Mouse (Mus musculus): ENCODE results near the gene Trim2.

Gene Trim2

GRCm38 (mm10) chr3:84319504-84319903, 12.8 kb upstream of the Trim2 start:
- DNase-seq (ENCODE audit: low spot score): no peak

GRCm38 (mm10) chr3:84318865-84319264, 12.2 kb upstream of the Trim2 start:
- DNase-seq (ENCODE audit: low spot score): no peak

GRCm38 (mm10) chr3:84314651-84315191, 8.0 kb upstream of the Trim2 start:
- no peak for DNase-seq (ENCODE audit: low spot score)

GRCm38 (mm10) chr3:84313801-84314541, 7.3 kb upstream of the Trim2 start:
- DNase-seq (ENCODE audit: low spot score): no peak

GRCm38 (mm10) chr3:84313003-84313800, 6.5 kb upstream of the Trim2 start:
- DNase-seq (ENCODE audit: low spot score): no peak

GRCm38 (mm10) chr3:84312326-84312725, 5.6 kb upstream of the Trim2 start:
- no peak for DNase-seq (ENCODE audit: low spot score)

GRCm38 (mm10) chr3:84307516-84307915, 839 bp upstream of the Trim2 start:
- DNase-seq (ENCODE audit: low spot score): no peak

- DNase-seq (ENCODE audit: low spot score): no peak
Observed at GRCm38 (mm10) chr3:84305722-84306510, 761 bp downstream of the Trim2 start.

GRCm38 (mm10) chr3:84305010-84305692, 1.5 kb downstream of the Trim2 start:
- DNase-seq (ENCODE audit: low spot score): no peak

GRCm38 (mm10) chr3:84304339-84305009, 2.2 kb downstream of the Trim2 start:
- DNase-seq (ENCODE audit: low spot score): no peak

- no peak for DNase-seq (ENCODE audit: low spot score)
Observed at GRCm38 (mm10) chr3:84303395-84303949, 3.2 kb downstream of the Trim2 start.

- DNase-seq (ENCODE audit: low spot score): no peak
Observed at GRCm38 (mm10) chr3:84302273-84302672, 4.4 kb downstream of the Trim2 start.

- no peak for DNase-seq (ENCODE audit: low spot score)
Observed at GRCm38 (mm10) chr3:84301674-84302073, 5.0 kb downstream of the Trim2 start.

- DNase-seq (ENCODE audit: low spot score): no peak
Observed at GRCm38 (mm10) chr3:84298186-84298585, 8.5 kb downstream of the Trim2 start.

- no peak for DNase-seq (ENCODE audit: low spot score)
Observed at GRCm38 (mm10) chr3:84296676-84297075, 10.0 kb downstream of the Trim2 start.

- no peak for DNase-seq (ENCODE audit: low spot score)
Observed at GRCm38 (mm10) chr3:84294734-84295133, 11.9 kb downstream of the Trim2 start.

- no peak for DNase-seq (ENCODE audit: low spot score)
Observed at GRCm38 (mm10) chr3:84293666-84294595, 12.7 kb downstream of the Trim2 start.

- DNase-seq (ENCODE audit: low spot score): no peak
Observed at GRCm38 (mm10) chr3:84292238-84292637, 14.4 kb downstream of the Trim2 start.

- DNase-seq (ENCODE audit: low spot score): no peak
Observed at GRCm38 (mm10) chr3:84288931-84289330, 17.7 kb downstream of the Trim2 start.

- no peak for DNase-seq (ENCODE audit: low spot score)
Observed at GRCm38 (mm10) chr3:84287256-84287655, 19.4 kb downstream of the Trim2 start.

Data from spleen, adult 12 weeks (tissue).